Mouse (Mus musculus): ENCODE measurements at regions not wholly inside any gene's neighbourhood (a gene's known extent, or its start where the extent isn't known, plus 50 kb on each side); places are given as distances from the start of the nearest gene placed in this dataset.

- TF ChIP-seq CTCF (IDR thresholded peaks at IDR 0.05; ENCODE audit: control insufficient read depth, insufficient read depth, insufficient replicate concordance, low read depth, low read length) (no peak), POLR2A (IDR thresholded peaks at IDR 0.05; ENCODE audit: control insufficient read depth, low read depth, low read length) (no peak)
Observed at GRCm38 (mm10) chr4:87715212-87715933, 317.8 kb downstream of the Mllt3 start.
